Mouse (Mus musculus): ENCODE measurements around the gene Itga8. TPM values are rescaled to one million over a fixed set of nuclear protein-coding genes. Genes with fewer than 3 reads are reported as not detected.

Itga8 gene
- total RNA-seq, 2 experiments from 2014 or later = 1.1 to 8.3 TPM

DNA sequence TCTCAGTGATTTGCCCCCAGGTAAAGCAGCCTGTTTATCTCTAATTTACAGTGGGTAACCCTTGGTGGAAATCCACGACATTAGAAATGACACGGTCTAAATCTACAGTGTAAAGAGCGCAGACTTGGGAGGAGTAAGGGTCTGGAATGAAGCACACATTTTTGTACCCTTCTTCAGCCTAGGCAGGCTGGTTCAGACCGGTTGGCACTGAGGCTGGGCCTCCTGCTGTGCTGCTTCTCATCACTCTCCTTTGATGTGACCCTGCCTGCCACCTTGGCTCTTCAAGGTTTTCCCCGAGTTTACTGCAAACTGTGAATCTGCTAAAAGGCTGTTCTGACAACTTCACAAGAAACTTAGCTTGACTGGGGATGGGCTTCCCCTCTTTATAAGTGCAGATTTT is 95.8 kb downstream of the Itga8 start:
- no peak for ATAC-seq (replicated peaks; ENCODE audit: poor library complexity, severe bottlenecking)

DNA sequence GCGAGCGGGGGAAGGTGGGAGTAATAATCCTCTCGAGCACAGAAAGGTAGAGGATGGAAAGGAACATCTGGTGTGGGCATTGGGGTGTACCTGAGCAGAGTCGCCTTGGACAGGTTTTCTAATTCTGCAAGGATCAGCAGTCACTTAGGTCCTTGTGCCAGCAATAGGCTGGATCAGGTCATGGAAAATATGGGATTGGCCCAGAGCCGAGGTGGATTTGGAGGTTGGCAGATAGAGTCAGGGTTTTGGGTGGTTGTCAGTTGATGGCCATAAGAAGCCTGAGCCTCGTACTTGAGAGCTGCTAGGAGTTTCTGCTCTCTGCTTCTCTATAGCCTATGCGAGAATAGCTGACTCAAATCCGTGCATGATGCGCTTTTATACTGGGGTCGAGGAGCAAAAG is 98.5 kb downstream of the Itga8 start:
- ATAC-seq (replicated peaks; ENCODE audit: poor library complexity, severe bottlenecking) = no peak

DNA sequence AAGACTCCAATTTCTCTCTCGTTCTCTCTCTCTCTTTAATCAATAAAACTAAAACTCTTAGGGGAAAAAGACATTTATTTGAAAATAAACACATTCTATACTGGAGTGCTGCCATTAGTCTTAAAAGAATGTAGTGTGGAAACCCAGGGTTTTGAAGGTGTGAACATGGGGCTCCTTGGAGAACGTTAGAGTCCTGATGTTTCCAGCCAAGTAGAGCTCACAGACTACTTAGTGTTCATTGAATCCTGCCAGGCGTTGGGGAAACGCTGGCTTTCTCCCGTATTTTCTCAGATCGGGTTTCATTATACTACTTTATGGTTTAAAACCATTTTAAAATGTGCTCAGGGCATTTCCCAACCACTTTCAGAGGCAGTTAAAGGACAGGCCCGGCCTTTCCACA is 103.0 kb downstream of the Itga8 start:
- no peak for ATAC-seq (replicated peaks; ENCODE audit: poor library complexity, severe bottlenecking)

DNA sequence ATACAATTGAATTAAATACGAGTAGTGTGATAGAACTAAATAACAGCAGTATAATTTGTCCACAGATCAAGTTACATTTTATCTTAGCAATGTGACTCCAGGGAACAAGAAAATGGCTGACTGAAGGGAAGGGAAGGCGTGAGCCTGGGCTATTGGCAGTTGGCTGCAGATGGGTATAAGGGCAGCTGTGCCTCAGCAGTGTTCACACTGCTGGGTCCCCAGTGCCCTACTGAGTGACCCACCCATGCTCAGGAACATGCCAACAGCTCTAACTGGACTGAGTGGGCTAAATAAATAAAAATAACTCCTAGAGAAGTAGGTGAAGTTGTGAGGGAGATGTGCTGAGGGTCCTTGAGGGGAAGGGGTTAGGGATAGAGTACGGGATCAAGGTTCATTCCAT is 103.5 kb downstream of the Itga8 start:
- ATAC-seq (replicated peaks; ENCODE audit: poor library complexity, severe bottlenecking) = no peak

DNA sequence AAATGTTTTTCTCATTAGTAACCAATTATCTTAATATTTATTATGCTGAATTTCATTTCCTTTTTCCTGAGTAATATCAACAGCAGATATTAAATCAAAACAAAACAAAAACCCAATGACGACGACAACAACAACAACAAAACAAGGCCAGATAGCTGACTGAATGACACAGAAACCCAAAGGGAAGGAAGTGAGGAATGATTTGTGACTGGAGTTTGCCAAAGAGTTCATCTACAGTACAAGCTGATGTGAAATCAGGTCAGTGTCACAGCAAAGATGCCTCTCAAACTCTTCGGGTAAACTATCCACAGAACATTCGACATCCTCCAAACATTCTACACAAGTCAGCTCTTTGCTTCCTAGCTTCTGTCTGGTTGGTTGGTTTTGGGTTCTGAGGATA is 104.0 kb downstream of the Itga8 start:
- ATAC-seq (replicated peaks; ENCODE audit: poor library complexity, severe bottlenecking) = no peak

DNA sequence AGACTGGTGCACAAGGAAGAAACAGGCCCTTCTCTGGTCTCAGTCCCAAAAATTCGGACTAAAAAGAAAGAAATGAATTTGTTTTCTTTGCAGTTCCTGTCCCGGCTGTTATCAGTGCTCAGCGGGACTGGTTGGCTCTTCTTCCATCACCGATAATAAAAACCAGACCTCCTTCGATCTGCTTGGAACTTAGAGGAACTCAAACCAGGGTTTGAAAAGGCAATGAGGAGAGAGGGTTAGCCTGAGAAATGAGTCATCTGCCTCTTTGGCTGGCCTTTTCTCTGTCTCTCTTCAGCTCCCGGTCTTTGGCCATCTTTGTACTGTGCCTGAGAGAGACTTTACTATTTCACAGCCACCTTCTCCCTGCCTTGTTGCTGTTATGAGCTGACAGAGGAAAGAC is 112.7 kb downstream of the Itga8 start:
- no peak for ATAC-seq (replicated peaks; ENCODE audit: poor library complexity, severe bottlenecking)

DNA sequence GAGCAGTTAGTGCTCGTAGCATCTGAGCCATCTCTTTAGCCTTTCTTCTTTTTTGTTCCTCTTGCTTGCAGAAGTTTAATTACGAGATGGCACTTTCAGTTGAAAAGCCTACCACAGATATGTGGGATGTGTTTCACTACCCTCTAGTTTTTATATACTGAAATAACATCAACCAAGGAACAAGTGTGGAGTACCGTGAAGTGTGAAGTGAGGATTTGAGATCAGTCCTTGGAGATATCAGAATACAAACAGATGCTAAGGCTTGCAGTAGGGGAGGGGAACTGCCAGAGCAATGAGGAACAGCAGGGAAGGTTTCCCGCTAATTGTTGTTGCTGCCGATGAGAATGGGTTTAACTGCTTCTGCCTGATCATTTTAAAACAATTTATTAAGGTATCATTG is 114.1 kb downstream of the Itga8 start:
- 0 out of 2 replicates have a peak, but pooled peaks have one; percentile 9 for ATAC-seq (replicated peaks; ENCODE audit: poor library complexity, severe bottlenecking)

DNA sequence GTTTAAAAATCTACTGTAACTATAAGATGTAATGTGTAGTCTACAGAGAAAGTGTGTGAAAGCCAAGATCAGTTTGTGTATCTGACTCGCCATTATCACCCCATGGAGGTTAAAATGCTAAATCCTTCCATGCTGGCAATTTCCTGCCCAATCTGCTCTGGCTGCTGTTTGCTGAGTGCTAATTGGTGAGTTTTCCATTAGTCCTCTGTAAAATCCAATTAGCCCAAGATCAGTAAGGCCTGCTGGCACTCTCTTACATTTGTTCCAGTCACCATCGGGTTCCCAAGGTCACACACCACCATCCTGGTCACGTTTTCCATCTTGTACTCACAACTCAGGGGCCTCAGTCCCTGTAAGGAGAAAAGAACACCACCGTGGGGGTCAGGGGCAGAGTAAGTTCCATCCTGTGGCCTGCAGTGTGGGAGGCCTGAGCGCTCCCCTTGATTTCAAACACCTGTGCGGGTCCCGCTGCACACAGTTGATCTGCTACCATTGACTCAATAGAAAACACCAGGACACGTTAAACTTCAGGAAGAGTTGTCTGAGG is 119.2 kb downstream of the Itga8 start:
- no peak for ATAC-seq (replicated peaks; ENCODE audit: poor library complexity, severe bottlenecking)

DNA sequence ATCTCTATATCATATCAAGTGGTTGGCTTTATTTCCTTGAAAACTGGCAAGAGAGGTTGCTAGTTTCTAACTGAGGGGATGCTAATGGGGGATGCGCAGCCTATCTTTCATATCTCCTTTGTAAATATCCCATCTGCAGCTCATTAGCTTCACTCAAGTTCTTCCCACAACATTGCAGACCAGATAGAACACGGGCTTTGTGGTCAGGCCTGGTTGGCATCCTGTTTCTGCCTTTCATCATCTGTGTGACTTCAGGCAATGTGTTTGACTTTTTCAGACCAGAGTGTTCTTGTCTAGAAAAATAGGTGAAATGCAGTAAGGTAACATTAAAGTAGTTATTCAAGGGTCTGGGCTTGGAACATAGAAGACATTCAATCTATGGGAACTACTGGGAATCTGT is 121.1 kb downstream of the Itga8 start:
- peak; percentile 77 for ATAC-seq (replicated peaks; ENCODE audit: poor library complexity, severe bottlenecking)

DNA sequence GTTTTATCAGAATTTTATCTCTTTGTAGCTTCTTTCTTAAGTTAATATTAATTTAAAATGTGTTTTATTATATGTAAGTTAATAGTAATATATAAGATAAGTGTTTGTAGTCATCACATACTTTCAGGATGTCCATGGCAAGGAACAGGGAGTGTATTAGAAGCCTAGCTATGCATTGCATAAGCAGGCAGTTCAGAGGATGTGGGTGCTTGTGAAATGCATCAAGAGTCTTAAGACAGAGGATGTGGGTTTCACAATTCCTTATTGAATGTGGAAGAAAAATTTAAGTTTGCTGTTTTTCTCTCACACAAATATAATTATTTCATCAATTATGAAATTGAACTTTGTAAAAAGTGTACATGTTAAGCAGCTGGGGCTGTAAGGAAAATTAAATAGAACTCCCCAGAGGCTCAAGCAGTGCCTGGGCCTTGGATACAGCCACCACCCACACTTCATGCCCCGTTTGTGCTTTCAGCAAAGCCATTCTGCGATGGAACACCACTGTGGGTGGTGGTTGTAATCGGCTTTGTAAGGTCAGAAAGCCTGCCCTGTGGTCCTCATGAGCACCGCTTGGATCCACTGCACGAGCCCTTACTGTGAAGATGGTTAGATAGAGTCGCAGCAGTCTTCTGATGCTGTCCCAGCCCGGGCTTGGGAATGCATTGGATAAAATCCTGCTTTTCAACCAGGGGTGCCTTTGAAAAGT is 126.8 kb downstream of the Itga8 start:
- peak; percentile 97 for ATAC-seq (replicated peaks; ENCODE audit: poor library complexity, severe bottlenecking)

DNA sequence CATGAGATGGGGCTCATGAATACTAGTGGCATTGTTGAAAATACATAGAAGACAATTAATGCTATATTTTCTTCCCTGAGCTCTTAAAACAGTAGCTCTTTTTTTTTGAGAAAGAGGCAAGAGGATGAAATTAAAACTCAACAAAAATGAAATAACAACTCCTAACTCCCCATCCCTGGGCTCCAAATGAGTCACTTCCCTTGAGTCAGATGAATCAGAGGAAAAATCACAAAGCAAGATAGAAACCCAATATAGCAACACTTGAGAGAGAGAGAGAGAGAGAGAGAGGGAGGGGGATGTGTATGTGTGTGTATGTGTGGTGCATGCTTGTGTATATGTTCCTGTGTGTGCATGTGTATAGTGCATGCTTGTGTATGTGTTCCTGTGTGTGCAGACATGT is 131.5 kb downstream of the Itga8 start:
- no peak for ATAC-seq (replicated peaks; ENCODE audit: poor library complexity, severe bottlenecking)

DNA sequence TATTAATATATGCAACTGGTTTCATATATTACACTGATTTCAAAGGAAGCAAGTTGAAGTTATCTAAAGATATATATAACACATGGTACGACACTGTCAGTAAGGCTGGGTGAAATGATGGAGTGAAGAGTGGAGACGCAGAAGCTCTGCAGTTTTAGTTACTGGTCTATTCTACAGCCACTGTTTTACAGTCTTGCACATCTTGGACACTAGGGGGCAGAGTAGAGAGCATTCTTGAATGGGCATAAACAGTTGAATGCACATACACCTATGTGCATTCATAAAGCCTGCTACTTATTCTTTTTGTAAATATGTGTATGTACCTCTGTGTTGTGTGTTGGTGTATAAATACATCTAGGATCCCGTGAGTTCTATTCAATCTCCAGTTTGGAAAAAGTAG is 141.2 kb downstream of the Itga8 start:
- ATAC-seq (replicated peaks; ENCODE audit: poor library complexity, severe bottlenecking) = peak; percentile 79

DNA sequence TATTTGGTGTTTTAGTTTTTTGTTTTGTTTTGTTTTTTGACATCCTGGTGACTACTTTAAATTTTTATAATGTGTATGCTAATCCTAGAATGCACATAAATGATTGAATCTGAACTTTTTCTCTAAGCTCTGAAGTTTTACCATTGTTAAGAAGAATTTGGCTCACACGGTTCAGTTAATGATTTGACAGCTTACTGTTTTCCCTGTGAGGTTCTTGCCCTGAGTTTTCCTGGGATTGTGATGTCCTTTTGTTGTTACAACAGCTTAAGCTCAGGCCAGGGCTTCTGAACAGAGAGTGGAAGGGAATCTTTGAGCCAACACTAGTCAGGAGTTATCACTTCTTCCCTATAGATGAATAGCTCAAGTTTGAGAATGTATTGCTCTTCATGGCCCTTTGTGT is 144.7 kb downstream of the Itga8 start:
- no peak for ATAC-seq (replicated peaks; ENCODE audit: poor library complexity, severe bottlenecking)

DNA sequence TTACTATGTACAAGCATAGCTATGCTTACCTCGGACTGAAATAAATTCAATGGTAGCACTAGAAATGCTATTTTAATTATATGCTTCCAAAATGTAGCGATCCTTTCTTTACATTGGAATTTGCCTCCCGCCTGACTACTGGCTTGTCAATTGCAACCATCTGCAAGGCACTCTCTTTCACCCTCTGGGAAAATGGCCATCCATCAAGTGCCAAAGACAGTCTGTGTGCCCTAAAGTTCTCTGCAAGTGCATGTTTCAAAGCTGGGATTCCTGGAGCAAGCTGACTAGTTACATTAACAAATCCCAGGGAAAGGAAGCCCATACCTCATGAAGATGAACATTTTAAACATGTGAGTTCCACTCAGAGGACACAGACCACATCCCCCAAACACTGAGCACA is 145.3 kb downstream of the Itga8 start:
- ATAC-seq (replicated peaks; ENCODE audit: poor library complexity, severe bottlenecking) = no peak

DNA sequence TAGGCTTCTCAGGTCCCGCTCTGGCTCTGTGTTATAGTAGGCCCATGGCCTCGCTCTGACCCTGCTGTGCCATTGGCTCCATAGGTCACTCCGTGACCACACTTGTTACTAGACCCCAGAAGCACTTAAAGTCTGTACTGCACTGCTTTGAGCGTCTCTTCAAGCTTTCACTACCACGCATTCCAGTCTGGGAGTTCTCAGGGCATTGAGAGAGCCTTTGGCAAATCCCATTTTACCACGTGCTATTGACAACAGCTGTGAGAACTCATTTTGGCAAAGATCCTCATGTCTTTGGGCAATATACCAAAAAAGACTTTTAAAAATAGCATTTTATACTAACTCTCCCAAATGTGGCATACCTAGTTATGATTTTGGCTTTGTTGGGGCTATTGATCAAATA is 147.0 kb downstream of the Itga8 start:
- ATAC-seq (replicated peaks; ENCODE audit: poor library complexity, severe bottlenecking) = no peak

DNA sequence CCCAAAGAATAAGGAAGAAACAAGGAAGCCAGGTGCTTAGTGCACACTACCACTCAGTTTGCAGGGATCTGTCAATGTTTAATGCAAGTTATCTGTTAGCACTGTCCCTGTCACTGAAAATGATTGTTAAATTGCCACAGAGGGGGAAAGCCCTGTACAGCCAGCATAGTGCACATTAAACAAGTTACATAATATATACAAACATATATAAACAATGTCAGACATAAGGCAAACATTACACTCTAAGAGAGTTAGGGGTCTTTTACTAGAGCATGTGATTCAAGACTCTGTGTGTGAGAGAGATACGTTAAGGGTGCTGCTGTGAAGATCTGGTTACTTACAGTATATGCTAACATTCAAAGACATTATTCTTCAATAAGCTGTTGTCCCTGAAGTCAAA is 148.2 kb downstream of the Itga8 start:
- no peak for ATAC-seq (replicated peaks; ENCODE audit: poor library complexity, severe bottlenecking)

DNA sequence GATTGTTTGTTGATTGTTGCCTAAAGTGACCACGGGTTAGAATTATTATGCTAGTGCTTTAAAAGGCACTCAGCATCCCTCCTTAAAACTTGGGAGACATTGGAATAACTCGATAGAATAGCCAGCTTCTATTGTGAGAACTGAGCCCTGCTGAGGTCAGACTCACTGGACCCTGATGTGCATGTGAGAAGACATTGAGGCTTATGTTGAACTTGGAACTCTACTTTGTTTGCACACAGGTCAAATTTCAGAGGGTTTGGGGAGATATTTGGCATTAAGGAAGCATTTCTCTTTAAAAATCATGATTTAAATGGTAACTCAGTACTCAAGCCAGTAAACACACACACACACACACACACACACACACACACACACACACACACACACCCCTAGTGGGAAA is 153.8 kb downstream of the Itga8 start:
- ATAC-seq (replicated peaks; ENCODE audit: poor library complexity, severe bottlenecking) = no peak

DNA sequence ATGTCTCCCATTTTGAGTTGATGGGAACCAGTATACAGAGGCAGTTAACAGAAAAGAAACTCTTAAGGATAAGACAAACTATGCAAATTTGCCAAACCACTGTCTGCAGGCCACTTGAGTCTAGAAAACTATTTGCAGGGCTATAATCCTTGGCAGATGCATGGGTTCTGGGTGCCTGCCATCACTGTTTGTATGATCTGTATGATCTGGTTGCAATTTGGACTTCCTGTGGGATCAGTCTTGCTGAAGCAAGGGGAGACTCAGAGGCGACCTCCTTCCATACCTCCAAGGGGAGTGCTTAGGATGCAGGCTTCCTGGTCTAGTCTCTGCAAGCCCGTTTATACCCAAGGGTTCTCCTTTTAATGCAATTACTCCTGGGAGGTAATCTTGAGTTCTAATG is 155.1 kb downstream of the Itga8 start:
- ATAC-seq (replicated peaks; ENCODE audit: poor library complexity, severe bottlenecking) = no peak

DNA sequence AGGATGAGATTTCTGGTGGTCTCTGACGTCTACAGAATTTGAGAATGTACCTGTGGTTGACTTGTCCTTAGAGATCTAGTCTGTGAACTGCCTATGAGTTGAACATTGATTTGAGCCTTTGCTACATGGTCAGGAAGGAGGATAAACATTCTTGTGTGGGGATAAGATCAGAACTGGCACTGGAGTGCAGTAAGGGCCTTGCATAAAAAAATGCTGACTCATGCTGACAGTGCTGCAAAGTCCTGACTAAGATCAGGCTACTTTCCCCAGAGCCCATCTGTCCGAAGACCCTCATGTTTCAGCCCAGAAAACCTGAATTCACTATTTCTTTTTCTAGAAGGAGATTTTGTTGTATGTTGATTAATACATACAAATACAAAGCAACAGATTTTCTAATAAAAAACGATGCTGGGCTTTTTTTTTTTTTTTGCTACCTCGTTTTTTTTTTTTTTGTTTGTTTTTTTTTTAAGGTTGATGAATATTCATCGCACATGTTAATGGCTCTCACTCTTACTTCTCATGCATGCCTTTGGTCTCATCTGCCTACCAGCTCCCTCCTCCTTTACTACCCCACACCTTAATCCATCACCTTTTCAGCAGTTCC is 162.9 kb downstream of the Itga8 start:
- ATAC-seq (replicated peaks; ENCODE audit: poor library complexity, severe bottlenecking) = no peak

DNA sequence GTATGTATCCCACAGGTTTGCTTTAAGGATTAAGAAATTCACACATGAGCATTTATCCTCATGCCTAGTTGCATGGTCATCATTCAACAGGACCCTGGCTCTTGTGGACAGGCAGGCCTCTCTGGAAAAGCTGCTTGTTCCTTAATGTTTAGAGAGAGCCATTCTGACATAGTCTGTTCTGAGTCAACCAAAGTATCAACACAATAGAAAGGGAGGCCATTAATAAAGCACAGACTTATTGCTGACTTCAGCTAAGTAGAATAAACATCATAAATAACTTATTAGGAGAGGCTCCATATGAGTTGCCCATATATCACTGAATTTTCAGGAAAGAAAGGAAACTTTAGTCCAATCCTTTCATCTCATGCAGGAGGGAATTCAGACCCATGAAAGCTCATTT is 175.1 kb downstream of the Itga8 start:
- ATAC-seq (replicated peaks; ENCODE audit: poor library complexity, severe bottlenecking) = no peak

DNA sequence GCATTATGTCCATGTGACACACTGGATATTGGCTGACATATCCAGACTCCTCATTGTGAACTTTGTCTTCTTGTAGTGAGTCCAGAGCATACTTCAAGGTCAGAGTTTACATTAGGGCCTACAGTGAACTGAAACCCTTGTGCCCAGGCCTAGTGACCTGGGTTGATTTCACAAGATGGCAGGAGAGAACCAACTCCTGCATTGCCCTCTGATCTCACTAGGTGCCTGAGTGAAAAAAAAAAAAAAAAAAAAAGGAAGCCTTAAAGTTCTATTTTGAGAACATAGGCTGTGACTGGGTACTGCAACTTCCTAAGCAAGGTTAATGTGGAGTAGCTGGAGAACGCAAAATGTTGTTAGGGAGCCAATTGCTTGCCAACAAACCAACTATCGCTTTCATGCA is 186.2 kb downstream of the Itga8 start:
- ATAC-seq (replicated peaks; ENCODE audit: poor library complexity, severe bottlenecking) = peak; percentile 92

DNA sequence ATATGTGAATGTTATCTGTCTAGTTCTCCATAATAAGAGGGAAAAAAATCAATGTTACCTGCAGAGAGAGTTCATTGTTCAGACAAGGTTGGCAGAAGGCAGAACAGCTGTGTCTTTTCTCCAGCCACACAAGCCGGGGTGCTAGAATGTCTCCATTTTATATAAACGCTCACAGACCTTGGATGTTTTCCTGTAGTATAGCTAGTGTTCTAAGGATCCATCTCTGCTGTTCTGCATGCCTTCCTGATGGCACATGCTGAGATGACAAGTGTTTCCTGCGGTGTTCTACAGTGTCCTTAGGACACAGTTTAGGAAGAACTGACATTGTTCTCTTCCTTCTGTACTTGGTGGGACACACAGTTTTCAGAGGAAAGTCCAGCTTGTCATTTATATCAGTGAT is 192.4 kb downstream of the Itga8 start:
- no peak for ATAC-seq (replicated peaks; ENCODE audit: poor library complexity, severe bottlenecking)
